Mouse (Mus musculus): ENCODE measurements around the gene Axin2.
A peak's percentile ranks its signal among the peaks of the same experiment; 100 is the strongest.

Axin2 gene

GRCm38 (mm10) chr11:108930612-108931011 lies 10.5 kb downstream of the Axin2 start:
- DNase-seq, result no peak

DNA sequence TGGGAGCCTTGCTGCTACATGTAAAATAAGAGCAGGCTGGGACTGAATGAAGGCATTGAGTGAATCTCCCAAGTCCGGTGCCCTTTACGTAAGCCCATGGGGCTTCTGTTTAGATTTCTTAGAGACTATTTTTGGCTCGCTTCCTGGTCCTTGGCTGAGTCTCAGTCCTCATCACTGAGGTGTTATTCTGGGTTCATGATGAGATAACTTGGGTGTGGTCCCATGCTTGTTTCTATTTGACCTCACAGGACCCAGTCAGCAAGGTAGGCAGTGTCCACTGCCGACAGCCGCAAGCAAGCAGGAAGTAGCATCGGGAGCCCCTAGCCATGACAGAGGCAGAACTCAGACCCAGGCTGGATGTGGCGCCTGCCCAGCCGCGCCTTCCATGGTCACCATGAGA lies 13.7 kb downstream of the Axin2 start:
- DNase-seq, result no peak

- DNase-seq, result no peak
These were observed 15.1 kb downstream of the Axin2 start for GRCm38 (mm10) chr11:108935128-108935868.

GRCm38 (mm10) chr11:108936016-108936792 lies 16.1 kb downstream of the Axin2 start:
- no peak for DNase-seq

- DNase-seq, result no peak
These were observed 20.7 kb downstream of the Axin2 start for GRCm38 (mm10) chr11:108940655-108941412.

- DNase-seq, result no peak
These were observed 21.7 kb downstream of the Axin2 start for GRCm38 (mm10) chr11:108941836-108942235.

DNA sequence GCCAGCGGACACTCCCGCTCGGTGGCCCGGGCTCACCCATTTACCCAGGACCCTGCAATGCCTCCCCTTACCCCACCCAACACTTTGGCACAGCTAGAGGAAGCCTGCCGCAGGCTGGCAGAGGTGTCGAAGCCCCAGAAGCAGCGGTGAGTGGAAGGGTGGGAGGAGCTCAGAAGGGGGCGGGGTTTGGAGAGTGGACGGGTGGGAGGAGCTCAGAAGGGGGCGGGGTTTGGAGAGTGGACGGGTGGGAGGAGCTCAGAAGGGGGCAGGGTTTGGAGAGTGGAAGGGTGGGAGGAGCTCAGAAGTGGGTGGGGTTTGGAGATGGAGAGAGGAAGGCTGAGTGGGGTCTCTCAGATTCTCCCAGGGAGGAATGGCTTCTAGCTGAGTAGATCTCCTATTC lies 23.6 kb downstream of the Axin2 start:
- no peak for DNase-seq

DNA sequence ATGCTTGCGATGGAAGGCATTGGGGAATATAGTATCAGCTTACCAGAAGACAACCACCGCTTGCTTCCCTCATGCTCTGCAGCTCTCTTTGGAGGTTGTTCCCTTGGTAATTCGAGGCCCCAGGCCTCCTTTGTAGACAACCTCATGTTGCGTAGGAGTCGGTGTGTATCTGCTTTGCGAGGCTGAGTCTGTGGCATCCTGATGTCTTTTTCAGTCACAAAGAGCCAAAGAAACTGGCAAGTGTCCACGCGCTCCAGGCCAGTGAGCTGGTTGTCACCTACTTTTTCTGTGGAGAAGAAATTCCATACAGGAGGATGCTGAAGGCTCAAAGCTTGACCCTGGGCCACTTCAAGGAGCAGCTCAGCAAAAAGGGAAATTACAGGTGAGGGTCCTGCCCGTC lies 25.5 kb downstream of the Axin2 start:
- DNase-seq, result no peak

DNA sequence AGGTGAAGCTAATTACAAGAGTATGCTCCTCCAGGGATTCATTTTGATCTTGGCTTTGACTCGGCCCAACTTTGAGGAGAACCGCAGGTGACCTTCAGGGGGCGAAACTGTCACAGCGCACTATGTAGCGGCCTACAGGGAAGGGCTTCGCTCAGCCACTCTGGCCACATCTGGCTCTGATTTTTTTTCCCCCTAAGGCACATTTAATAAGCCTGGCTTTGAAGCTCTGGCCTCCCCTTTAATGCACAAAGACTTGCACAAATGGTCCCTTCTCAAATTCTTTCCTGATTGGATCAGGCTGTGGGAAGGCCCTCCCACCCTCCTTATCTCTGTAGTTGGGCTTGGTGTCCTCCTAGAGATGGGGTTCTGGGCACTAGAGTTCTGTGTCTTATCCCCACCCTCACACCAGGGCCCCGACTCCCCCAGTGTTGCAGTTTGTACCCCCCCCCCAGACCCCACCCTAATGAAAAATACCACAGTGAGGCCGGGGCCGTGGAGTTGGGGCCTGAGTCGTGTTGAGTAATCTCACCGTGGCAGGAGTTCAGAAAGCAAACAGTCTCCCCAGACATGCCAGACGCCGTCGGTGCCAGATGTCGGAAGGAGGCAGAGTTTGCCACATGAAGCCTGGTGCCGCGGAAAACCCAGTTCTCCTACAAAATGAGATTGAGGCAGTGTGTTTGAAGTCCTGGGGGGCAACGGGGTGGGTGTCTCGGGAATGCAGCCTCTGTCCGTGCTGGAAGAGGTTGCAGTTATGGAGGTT lies 27.5 kb downstream of the Axin2 start:
- DNase-seq, result no peak

DNA sequence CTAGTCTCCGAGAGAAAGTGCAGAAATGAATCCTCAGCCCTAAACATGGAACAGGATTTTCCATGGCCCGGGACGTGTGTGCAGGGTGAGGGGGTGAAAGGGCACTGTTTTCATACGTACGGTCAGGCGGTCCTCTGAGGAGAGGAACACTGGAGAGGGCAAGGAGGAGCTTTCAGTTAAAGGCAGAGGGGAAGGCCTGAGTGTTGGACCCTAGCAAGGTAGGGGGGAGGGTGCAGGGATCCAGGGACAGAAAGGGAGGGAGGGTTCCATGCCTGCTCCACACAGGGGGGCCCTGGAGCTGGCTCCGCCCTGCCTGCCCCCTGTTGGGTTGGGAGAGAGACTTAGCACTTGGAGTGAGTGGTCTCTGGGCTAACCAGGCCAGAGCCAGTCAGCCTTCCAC lies 28.4 kb downstream of the Axin2 start:
- no peak for DNase-seq

- DNase-seq, result no peak
These were observed 28.8 kb downstream of the Axin2 start for GRCm38 (mm10) chr11:108948931-108949330.

- no peak for DNase-seq
These were observed 32.2 kb downstream of the Axin2 start for GRCm38 (mm10) chr11:108952343-108952742.

DNA sequence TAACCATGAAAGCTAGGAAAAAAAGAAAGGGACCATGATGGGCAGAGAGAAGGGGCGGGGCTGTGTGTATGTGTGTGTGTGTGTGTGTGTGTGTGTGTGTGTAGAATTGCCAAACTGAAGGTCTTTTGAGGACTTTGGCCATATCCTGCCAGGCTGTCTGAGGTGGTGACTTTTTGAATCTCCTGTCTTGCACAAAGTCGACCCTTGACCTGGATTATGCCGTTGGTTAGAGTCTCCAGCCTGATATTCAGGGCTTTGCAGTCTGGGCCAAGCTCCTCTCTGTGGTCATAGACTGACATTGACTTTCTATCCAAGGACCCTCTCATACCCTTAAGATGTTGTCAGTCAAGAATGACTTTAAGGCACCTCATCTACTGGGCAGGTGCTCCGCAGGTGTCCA lies 35.8 kb downstream of the Axin2 start:
- DNase-seq, result no peak

- DNase-seq, result no peak
These were observed 38.2 kb downstream of the Axin2 start for GRCm38 (mm10) chr11:108958349-108958748.

DNA sequence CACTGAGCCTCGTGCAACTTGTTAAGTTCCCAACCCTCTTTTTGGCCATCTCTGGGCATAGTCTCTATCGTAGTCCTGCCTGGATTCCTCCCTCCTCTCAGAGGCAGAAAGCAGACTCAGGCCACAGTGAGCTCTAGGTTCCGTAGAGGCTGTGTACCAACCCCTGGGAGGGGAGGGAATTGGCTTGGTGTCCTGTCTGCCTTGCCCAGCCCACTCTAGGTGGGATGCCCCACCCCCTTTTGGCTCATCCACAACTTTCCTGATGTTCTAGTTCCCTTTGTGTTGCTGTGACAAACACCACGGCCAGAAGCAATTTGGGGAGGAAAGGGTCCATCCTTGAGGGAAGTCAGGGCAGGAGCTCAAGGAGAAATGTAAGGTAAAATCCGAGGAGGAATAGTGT lies 39.0 kb downstream of the Axin2 start:
- DNase-seq, result no peak

DNA sequence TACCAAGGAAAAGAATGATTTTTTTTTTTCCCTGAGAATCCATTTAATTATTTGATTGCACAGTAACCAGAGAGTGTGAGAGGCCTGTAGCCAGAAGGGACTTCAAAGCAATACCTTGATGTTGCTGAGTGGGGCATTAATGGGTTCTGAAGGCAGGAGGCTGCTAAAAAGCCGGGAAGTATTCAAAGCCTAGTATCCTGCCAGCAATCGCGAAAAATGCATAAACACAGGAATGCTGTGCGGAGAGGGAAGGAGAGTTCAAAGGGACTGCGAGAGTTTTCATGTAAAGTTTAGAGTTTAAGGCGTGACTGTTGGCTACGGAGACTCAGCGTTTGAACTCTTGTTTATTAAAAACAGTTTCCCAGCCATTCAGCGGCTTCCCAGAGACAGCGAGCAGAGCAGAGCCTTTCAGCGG lies 41.5 kb downstream of the Axin2 start:
- DNase-seq, result no peak

DNA sequence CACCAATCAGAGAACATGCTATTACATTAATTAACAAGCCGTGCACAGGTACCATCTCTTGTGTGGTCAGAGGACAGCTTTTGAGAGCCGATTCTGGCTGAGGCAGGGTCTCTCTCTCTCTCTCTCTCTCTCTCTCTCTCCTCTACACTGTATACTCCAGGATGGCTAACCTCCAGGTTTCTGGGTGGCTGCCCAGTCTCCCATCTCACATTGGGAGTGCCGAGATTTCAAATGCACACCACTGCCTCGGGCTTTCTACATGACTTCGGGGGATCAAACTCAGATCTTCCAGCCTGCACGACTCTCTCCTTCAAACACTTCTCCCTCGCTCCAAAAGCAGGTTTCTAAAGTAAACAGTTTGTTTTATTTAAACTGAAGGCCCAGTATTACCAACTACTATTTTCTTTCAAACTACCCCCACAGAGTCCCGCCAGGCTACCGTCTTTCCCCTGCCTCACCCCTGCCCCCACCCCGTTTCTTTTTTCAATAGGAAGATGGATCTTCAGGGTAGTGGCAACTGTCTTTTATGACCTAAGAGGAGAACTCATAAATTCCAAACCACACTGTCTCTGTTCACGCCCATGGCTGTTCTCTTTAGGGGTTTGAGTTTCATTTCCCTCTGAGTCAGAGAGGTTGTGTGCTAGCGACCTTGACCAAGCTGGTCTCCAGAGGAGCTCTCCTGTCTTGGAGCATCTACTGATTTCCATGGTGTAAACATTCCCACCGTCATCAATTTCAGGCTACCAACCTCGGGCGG lies 43.5 kb downstream of the Axin2 start:
- no peak for DNase-seq

- no peak for DNase-seq
These were observed 45.6 kb downstream of the Axin2 start for GRCm38 (mm10) chr11:108965740-108966139.

- DNase-seq, result no peak
These were observed 53.3 kb downstream of the Axin2 start for GRCm38 (mm10) chr11:108973459-108973858.

DNA sequence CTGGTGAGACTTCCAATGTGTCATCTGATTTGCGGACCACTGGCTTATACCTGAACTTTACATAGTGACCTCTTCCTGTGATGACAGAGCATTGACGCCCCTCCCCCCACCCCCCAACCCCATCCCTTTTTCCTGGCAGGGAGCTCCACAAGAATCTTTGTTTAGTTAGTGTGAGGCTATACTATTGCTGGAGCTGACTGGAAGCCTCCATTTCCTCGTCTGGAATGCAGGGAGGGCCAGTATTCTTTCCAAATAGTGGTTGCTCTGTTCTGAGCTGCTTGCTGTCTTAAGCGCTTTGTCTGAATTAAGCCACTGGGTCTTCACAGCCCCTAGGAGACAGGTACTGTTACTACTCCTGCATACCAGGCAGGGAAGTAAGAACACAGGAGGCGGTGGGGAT lies 53.7 kb downstream of the Axin2 start:
- no peak for DNase-seq

DNA sequence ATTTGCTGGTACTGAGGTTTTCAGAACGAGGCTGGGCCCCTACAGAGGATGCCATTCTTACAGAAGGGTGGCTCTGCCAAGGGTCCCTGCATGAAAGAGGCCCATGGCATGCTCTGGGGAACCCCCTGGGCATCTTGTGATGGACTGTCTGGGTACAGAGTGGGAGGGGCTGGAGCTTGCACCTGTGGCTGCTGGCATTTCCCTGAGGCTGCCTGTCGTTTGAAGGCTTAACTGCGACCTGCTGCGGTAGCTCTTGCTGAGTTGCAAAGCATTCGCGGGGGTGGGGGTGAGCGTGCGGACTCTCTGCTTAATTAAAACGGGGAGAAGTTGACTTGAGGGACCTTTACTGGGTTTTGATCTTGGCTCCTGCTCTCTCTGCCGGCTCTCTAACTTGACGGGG lies 55.4 kb downstream of the Axin2 start:
- DNase-seq, result no peak

DNA sequence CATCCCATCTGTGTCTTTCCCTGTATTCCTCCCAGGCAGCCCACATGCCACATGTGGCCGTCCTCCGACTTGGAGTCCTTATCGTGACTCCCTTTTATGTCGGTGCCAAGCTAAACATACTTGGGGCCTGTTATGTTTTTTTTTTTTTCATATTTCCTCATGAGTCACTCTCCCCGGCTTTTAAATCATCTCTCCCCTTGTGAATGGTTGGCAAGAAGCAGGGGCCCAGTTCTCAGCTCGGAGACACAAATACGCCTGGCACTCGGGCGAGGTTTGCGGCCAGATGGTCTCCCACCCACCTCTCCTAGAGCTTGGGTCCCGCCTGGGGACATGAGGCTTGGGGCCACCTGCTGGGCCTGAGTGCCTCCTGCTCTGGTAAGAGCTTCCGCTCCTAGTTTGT lies 60.4 kb downstream of the Axin2 start:
- DNase-seq, result peak; percentile 58
